Mouse (Mus musculus): ENCODE data around the gene Tspan10. TPM values are rescaled to one million over a fixed set of nuclear protein-coding genes. Genes with fewer than 3 reads are reported as not detected.
A peak's percentile ranks its signal among the peaks of the same experiment; 100 is the strongest.

The Tspan10 gene
- total and polyA plus RNA-seq, 2 experiments from 2014 or later, result not detected

GRCm38 (mm10) chr11:120454965-120455364 lies 12.5 kb downstream of the Tspan10 start:
- no peak for DNase-seq
- Histone ChIP-seq H3K27ac (ENCODE audit: low read depth, low read length) (no peak overlapping the region), H3K27me3 (ENCODE audit: insufficient read depth, low read length) (no peaks in the 10 kb centered on the region), H3K4me2 (ENCODE audit: low read depth) (no peak overlapping the region), H3K4me1 (ENCODE audit: insufficient read depth) (peaks cover 8% of the 10 kb centered on the region; the same call in 1 of the 2 replicates), H3K36me3 (ENCODE audit: insufficient read depth) (peaks cover 2% of the 10 kb centered on the region), H3K9ac (no peak overlapping the region), H3K9me3 (ENCODE audit: low read length) (no peaks in the 10 kb centered on the region), H3K4me3 (ENCODE audit: low read depth, low read length) (no peak overlapping the region)
- ATAC-seq, result no peak
- WGBS, result 95% methylated on average over 4 of the region's 4 CpGs
- no peak for TF ChIP-seq CTCF (IDR thresholded peaks at IDR 0.05; ENCODE audit: low read depth)

GRCm38 (mm10) chr11:120455413-120455812 lies 13.0 kb downstream of the Tspan10 start:
- H3K4me2 ChIP-seq (ENCODE audit: low read depth), result no peak overlapping the region
- DNase-seq, result no peak
- H3K9ac ChIP-seq, result no peak overlapping the region
- H3K27ac ChIP-seq (ENCODE audit: low read depth, low read length), result no peak overlapping the region
- peaks cover 4% of the 10 kb centered on the region for H3K36me3 ChIP-seq (ENCODE audit: insufficient read depth)
- peaks cover 8% of the 10 kb centered on the region; the same call in 1 of the 2 replicates for H3K4me1 ChIP-seq (ENCODE audit: insufficient read depth)
- no peak overlapping the region for H3K4me3 ChIP-seq (ENCODE audit: low read depth, low read length)
- ATAC-seq, result no peak
- TF ChIP-seq CTCF (IDR thresholded peaks at IDR 0.05; ENCODE audit: low read depth), result no peak
- no peaks in the 10 kb centered on the region for H3K9me3 ChIP-seq (ENCODE audit: low read length)
- WGBS, result 97% methylated on average over 7 of the region's 7 CpGs
- H3K27me3 ChIP-seq (ENCODE audit: insufficient read depth, low read length), result no peaks in the 10 kb centered on the region

- Histone ChIP-seq H3K9me3 (ENCODE audit: low read length) (no peaks in the 10 kb centered on the region), H3K4me3 (ENCODE audit: low read depth, low read length) (peak overlapping the region; percentile 87), H3K4me1 (ENCODE audit: insufficient read depth) (peaks cover 8% of the 10 kb centered on the region; the same call in 1 of the 2 replicates), H3K27me3 (ENCODE audit: insufficient read depth, low read length) (no peaks in the 10 kb centered on the region), H3K27ac (ENCODE audit: low read depth, low read length) (peak overlapping the region; percentile 74), H3K9ac (peak overlapping the region; percentile 96), H3K36me3 (ENCODE audit: insufficient read depth) (peaks cover 20% of the 10 kb centered on the region), H3K4me2 (ENCODE audit: low read depth) (peak overlapping the region; percentile 93)
- DNase-seq (peak; percentile 3), ATAC-seq (peak; percentile 3; the same call in 1 of the 2 replicates)
- TF ChIP-seq CTCF (IDR thresholded peaks at IDR 0.05; ENCODE audit: low read depth), result no peak
- WGBS, result 32% methylated on average over 14 of the region's 14 CpGs
Observed at GRCm38 (mm10) chr11:120457370-120457769, 14.9 kb downstream of the Tspan10 start.

- ATAC-seq (peak; percentile 98), DNase-seq (peak; percentile 87)
- 7% methylated on average over 62 of the region's 62 CpGs for WGBS
- no peak for TF ChIP-seq CTCF (IDR thresholded peaks at IDR 0.05; ENCODE audit: low read depth)
- peak within 1 kb of the TSS; percentile 93 for H3K4me2 ChIP-seq (ENCODE audit: low read depth)
- H3K4me1 ChIP-seq (ENCODE audit: insufficient read depth), result peaks cover 8% of the 10 kb centered on the region; the same call in 1 of the 2 replicates
- no peaks in the 10 kb centered on the region for H3K27me3 ChIP-seq (ENCODE audit: insufficient read depth, low read length)
- H3K36me3 ChIP-seq (ENCODE audit: insufficient read depth), result peaks cover 25% of the 10 kb centered on the region
- H3K27ac ChIP-seq (ENCODE audit: low read depth, low read length), result peak within 1 kb of the TSS; percentile 74
- peak within 1 kb of the TSS; percentile 87 for H3K4me3 ChIP-seq (ENCODE audit: low read depth, low read length)
- no peaks in the 10 kb centered on the region for H3K9me3 ChIP-seq (ENCODE audit: low read length)
- H3K9ac ChIP-seq, result peak within 1 kb of the TSS; percentile 96
Observed at GRCm38 (mm10) chr11:120457772-120458751, 15.6 kb downstream of the Tspan10 start, which contains the start of the genes Oxld1 and Ccdc137. Oxld1 (minus strand) TSS chr11:120458068. Ccdc137 (plus strand) TSS chr11:120458115.

GRCm38 (mm10) chr11:120458847-120459597 lies 16.6 kb downstream of the Tspan10 start:
- H3K27me3 ChIP-seq (ENCODE audit: insufficient read depth, low read length), result no peaks in the 10 kb centered on the region
- ATAC-seq (no peak), DNase-seq (no peak)
- peaks cover 29% of the 10 kb centered on the region for H3K36me3 ChIP-seq (ENCODE audit: insufficient read depth)
- no peaks in the 10 kb centered on the region for H3K9me3 ChIP-seq (ENCODE audit: low read length)
- H3K4me3 ChIP-seq (ENCODE audit: low read depth, low read length), result peak overlapping the region; percentile 87
- peaks cover 8% of the 10 kb centered on the region; the same call in 1 of the 2 replicates for H3K4me1 ChIP-seq (ENCODE audit: insufficient read depth)
- TF ChIP-seq CTCF (IDR thresholded peaks at IDR 0.05; ENCODE audit: low read depth), result peak; percentile 21; the same call in 1 of the 2 replicates
- H3K27ac ChIP-seq (ENCODE audit: low read depth, low read length), result no peak overlapping the region
- H3K4me2 ChIP-seq (ENCODE audit: low read depth), result peak overlapping the region; percentile 93
- H3K9ac ChIP-seq, result peak overlapping the region; percentile 96
- WGBS, result 75% methylated on average over 6 of the region's 6 CpGs

GRCm38 (mm10) chr11:120463536-120463935 lies 21.1 kb downstream of the Tspan10 start:
- Histone ChIP-seq H3K4me2 (ENCODE audit: low read depth) (no peak overlapping the region), H3K4me1 (ENCODE audit: insufficient read depth) (peaks cover 18% of the 10 kb centered on the region), H3K27me3 (ENCODE audit: insufficient read depth, low read length) (no peaks in the 10 kb centered on the region), H3K36me3 (ENCODE audit: insufficient read depth) (peaks cover 42% of the 10 kb centered on the region), H3K27ac (ENCODE audit: low read depth, low read length) (no peak overlapping the region), H3K4me3 (ENCODE audit: low read depth, low read length) (no peak overlapping the region), H3K9me3 (ENCODE audit: low read length) (no peaks in the 10 kb centered on the region), H3K9ac (no peak overlapping the region)
- DNase-seq (no peak), ATAC-seq (no peak)
- 87% methylated on average over 2 of the region's 2 CpGs for WGBS
- TF ChIP-seq CTCF (IDR thresholded peaks at IDR 0.05; ENCODE audit: low read depth), result no peak
